Mouse (Mus musculus) lung, postnatal 36 days (tissue): ENCODE data around the gene Fam13a.

ENCODE experiments used
- DNase-seq: peaks from one replicate; pipeline ENCODE4 v3.0.0; 2022; ENCODE audit warnings: mixed read lengths

Fam13a gene

DNA sequence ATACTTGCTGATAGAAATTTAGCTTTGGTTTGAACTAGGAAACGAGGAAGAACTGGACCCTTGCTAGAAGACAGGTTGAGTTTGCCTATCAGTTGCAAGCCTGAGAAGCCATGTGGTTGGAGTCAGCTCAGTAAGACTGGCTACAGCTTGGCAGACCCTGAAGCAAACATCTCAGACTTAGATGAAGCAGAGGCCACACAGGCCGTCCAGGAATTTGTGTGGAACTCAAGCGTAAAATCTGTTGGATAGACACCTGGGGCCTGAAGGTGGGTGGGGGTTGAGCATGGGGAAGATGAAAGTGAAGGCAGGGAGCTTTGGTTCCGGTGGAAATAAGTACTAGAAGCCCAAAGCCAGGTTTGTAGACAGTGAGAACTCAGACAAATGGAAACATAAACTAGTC lies 25.8 kb downstream of the Fam13a start:
- DNase-seq: no peak

DNA sequence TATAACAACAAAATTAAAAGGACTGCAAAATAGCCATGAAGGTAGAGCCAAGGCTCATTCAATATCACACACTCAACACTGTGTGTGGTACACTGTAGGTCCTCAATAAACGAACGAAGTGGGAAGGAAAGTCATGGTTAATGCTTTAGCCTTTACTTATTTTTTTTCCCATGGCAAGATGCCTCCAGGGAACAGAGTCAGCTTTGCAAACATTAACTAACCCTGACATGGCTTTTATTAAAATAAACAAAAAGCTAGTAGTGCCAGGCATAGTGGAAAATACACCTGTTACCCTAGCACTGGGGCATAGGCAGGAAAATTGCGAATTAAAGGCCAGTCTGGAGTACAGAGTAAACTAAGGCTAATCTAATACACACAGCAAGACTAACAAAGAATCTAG lies 35.2 kb downstream of the Fam13a start:
- DNase-seq: no peak

DNA sequence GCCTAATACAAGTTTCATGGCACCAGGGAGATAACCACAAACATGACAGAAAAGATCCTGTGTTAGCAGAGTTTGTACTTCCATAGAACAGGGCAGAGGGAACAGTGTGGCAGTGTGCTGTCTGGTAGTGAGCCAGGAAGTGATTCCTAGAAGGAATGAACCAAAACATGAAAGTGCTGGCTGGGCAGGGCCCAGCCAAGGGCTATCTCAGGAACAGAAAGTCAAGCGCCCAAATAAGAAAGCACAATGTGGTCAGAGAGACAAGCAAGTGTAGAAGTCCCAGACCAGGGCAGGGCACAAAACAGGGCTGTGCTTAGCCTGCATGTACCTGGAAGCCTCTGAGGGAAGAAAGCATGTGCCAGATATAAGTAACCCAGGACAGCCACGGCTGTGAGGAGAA lies 35.6 kb downstream of the Fam13a start:
- DNase-seq: no peak

DNA sequence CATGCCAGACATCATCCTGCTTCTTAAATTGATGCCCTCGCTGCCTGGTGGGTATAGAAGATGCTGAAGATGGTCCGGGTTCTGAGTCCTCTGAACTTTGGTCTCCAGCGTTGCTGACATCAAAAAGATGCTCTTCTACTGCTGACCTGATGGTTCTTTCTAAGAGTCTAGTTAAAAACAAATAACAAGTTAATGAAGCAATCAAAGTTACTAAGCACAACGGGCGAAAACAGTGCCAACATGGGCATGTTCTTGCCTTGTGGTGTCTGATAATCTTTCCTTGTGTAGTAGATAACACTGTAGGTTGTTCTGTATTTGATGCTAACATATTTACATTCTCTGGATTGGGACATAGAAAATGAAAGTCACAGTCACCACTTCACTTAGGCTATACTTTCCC lies 37.2 kb downstream of the Fam13a start:
- no peak for DNase-seq

DNA sequence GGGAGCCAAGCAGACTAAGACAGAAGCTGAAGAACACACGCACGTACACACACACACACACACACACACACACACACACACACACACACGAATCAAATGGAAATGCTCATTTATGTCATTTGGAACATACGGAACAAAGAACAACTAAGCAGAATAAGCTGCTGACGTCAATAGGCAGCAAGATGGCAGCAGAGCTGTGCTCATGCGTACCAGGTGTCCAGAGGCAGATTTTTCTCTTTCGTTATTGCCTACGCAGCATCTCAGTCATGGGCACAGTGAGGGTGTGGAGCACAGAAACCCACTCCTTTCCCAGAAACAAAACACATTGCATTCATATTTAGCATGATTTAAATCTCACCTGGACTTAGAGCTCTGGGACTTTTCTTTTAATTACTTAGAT lies 39.2 kb downstream of the Fam13a start:
- no peak for DNase-seq

DNA sequence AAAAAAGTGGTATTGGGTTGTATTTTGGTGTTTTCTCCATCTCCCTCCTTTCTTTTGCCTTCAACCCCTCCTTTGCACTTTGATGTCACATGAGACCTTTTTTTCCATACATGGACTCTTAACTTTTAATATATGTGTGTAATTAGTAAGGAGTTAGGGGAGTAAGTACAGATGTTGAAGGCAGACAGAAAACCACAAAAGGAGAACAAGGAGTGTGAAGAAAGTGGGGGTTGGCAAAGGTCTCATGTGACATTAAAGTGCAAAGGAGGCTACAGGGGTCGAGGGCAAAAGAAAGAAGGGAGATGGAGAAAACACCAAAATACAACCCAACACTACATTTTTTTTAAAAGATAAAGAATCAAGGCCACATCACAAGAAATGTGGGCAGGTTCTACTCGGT lies 49.1 kb downstream of the Fam13a start:
- no peak for DNase-seq

DNA sequence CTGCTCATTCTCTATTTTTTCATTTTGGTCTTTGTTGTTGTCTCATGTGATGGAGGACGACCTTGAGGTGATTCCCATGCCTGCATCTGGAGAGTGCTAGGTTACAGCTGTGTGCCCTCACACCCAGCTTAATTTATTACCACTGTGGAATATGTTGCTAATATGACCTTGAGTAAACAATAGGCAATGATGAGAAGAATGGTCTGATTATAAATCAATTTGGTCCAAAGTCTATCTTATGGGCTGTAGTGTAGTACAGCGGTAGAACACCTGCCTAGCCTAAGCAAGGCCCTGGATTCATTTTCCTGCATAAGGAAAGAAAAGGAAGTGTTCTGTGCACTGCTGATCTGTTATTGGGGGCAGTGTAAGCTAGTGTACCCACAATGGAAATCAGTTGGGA lies 49.9 kb downstream of the Fam13a start:
- no peak for DNase-seq

DNA sequence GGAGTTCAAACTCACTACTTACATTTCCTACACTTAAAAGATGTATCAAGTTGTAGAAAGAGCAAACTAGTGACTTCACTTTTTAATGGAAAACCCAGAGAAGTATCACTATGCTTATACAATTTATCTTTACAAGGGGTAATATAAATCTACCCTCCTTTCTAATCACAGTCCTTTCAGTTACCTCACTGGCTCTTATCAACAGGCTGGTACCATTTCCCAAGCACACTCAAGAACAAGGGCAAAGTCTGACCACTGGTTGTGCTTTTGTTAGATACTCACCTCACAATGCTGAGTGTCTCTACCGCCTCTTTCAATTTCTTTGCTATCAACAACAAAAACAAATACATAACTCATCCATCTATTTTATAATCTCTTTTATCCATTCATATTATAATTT lies 51.5 kb downstream of the Fam13a start:
- DNase-seq: no peak

DNA sequence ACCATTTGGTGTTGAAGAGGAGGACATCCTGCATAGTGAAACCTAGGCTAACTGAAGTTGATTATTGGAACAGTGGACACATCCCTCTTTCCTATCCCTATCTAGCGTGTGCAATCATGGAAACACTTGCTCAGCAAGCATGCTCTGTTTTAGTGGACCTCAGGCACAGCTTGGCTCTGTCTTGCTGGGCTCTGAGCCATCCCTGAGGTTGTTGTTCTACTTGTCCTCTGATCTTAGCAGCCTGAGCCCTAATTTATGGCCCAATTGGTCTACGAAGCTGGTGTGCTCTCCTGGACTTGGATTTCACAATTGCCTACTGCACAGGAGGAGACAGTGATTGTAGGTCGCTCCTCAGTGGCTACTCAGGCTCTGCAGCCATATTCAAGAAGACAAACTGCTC lies 56.1 kb downstream of the Fam13a start:
- peak; percentile 47 for DNase-seq

DNA sequence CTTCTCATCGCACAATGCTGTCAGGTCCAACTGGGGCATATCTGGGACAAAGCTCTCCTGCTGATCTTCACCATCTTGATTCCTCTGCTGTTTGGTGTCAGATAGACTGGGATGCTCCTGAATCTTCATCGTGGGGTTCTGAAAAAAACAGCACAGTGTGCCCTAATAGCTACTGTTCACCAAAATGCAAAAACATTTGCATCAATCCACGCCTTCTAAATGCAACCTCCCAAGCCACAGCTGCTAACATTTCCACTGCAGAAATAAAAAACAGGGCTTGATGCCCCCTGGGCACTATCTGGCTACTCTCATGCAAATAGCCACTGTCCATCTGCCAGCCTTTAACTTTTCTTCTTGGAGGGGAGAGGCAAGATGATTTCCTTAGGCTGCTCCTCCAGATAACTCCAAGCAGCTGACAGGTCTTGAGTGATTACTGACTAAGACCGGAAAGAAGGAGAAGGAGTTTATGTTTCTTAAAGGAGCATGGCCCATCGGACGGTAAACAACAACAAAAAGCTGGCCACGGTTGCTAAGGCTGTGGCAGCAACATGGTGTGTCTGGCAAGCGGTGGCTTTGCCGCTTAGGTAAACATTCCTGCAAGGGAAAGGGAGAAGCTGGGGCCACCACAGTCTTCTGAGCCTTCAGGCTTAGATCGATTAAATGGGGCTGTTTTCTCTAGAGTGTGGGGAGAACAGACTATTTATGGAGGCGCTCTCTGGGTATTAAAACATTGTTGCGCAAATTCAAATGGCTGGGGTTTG lies 59.1 kb downstream of the Fam13a start:
- no peak for DNase-seq

DNA sequence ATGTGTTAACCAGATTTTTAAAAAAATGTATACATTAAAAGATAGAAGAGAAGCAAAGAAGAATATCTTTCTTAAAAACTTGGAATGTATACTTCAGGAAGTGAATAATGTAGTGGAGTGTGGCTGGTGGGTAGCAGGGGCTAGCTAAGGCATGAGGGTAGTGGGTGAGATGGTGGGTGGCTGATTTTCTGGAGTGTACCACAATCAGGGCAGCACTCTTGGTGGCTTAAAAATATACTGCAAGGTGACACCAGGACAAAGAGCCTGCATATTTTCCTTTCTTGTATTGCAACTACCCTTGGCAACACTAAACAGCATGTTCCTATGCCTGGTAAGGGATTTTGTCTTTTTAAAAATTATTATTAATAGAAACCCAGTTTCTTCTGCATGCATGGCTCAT lies 59.8 kb downstream of the Fam13a start:
- DNase-seq: no peak

DNA sequence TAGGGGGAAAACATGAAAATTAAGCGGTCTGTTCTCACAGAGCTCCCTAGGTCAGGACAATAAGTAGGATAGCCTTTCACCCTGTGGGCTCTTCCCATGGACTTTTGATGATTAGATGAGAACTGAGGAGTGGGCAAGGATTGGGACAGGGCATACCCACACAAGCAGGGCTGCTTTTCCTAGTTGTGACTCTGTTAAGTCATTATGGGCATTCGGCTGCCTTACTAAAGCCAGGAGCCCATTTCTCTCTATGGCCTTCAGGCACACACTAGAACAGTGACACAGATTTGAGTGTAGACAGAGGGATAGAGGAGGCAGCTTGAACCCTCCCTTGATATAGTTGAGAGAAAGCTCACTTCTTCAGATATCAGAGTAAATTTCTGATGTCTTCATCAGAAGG lies 60.3 kb downstream of the Fam13a start:
- DNase-seq: no peak

DNA sequence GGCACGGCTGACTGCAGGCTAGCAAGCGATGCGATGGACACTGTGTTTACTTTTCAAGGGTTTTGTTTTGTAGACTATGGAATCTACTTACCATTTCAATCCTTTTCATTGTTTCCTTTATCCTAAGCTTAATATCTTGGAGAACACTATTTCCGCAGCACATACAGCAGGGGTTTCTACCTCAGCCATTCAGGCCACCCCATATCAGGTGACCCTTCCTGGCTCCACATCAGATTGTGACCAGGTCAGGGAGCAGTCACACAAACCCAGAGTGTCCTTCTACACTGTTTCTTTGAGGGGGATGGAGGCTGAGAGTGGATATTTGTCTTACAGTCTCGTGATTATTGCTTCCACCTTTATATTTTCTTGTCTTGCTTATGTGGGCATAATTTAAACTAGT lies 61.7 kb downstream of the Fam13a start:
- DNase-seq: no peak

DNA sequence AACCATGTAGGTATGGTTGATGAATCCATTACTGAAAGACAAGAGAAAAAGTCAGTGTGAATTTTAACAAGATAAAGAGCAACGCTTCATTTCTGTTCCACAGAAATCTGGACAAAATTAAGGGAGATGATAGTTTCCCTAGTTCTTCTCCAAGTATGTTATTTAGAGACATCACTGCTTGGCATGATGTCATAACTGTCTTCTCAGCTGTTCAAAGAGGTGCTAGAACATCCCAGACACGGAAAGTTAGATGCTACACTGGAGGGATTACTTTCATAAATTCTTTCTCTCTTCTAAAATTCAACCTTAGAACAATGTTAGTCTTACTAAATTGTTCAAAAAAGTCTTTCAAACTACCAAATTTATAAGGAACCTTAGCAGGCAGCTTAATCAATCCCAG lies 63.8 kb downstream of the Fam13a start:
- no peak for DNase-seq

DNA sequence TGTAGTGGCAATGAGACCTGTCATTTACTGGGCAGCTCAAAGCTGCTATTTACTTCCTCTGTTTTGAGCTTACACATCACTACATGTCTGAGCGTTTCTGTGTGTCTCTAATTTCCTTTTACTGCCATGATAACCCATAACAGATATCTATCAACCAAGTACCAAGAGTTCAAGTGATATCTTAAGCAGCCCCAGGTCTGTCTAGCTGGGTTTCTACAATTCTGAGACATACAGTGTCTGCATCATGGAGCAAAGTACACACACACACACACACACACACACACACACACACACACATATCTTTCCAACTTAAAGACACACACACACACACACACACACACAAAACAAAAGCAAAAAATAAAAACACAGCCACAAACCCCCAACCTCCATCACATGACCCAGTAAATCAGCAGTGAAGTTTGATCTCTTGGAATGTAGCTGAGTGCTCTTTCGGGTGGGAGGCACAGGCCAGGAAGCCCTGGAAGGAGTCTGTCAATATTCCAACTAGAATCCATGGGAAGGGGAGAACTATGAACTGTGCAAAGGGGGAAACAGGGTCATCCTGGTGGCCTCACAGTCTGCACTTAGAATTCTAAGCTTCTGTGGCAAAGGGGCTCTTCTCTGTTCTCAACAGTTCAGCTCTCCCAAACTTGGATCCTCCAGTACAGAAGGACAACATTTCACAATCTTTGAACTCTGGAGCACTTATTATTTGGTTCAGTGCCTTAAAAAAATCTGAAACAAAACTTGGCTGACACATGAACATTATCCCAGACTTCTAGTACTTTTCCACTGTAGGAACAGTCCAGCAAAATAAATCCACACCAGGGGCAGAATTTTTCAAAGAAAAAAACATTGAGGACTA lies 73.0 kb downstream of the Fam13a start:
- DNase-seq: peak; percentile 41

DNA sequence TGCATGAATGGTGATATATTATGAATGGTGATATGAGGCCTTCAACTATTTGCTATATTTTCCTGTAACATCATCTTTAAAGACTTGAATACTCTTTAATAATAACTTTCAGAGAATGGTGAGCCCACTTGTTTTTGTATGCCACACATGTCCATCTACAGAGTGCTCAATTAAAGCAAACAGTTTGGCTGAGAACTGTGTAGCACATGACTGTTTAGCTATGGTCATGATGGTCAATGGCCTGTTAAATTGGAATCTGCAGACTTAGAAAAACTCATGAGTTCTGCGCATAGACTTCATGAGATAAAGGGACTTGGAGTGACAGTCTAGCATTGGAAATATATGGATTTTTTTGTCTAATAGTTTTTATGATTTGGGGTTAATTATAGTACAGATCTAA lies 73.9 kb downstream of the Fam13a start:
- DNase-seq: no peak

DNA sequence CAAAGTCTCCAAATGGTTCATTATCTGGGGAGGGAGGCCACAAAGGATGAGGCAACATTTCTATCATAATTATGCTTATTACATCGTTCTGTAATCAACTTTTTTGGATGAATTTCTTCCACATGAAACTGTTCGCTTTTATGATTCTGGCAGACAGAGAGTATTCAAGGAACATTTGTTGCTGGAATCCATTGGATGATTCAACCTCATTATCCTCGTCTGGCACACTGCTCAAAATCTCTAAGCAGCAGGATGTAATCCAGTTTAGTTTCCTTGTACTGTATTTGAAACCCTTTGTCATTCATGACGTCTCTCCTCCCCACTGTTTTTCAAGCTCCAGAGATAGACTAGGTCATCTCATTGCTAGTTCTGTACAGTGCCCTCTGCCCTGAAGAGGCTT lies 77.5 kb downstream of the Fam13a start:
- peak; percentile 15 for DNase-seq

DNA sequence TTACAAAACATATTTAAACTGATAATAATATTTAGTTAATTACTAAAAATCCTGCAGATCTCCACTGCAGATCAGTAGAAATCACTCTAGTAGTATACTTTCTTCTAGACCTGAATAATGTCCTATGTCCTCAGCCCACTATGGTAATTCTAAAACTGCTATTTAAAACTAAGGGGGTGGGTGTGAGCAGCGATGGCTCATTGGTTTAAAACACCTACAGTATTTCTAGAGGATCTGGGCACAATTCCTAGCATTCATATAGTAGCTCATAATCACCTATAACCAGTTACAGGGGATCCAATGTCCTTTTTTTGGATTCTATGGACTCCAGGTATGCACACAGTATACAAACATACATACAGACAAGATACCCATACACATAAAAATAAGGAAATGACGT lies 78.1 kb downstream of the Fam13a start:
- DNase-seq: no peak

DNA sequence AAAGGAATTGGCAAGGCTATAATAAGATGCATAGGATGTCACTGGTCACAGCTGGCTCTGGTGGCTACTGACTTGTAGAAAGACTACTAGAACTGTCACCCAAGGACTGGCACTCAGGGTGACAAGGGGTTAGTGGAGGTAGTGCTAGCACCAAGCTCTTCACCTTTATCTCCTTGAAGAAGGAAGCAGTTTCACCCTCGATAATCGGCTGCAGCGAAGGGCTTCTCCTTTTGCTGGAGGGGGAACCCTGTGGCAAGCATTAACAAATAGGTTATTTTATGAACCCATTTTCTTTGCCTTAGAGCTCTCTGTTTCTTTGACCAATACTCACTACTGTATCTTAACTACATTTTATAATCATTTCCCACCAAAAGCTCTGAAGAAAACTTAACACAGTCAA lies 80.4 kb downstream of the Fam13a start:
- no peak for DNase-seq

DNA sequence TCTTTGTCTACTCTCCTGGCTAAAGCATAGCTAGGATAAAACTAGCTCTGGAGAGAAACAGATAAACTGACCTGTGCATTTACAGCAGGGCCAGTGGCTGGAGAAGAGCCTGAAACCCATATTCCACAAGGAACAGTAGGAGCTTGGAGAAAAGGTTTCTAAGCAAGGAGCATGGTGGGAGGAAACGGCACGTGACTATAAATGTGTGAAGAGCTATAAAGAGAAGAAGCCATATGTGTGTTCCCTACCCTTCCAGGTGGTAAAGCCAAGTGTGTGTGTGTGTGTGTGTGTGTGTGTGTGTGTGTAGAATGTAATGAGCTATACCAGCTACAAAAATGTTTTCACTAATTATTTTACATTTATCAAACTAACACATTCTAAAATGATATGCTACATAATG lies 82.1 kb downstream of the Fam13a start:
- DNase-seq: no peak

DNA sequence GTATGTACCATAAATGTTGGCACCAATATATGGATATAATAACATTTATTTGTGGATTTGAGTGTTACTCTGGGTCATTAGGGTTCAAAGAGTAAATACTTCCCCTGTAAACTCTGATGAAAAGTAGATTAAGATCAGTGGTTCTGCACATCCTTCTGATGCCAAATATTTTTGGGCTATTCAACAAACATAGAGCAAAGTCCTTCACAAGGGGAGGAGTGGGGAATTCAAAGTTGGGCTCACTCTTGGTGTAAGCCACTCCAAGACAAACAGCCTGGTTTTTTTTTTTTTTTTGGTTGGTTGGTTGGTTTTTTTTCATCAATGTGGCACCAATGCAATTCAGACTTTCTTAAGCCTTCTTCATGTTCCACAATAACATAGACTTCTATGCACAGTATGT lies 86.6 kb downstream of the Fam13a start:
- DNase-seq: no peak

DNA sequence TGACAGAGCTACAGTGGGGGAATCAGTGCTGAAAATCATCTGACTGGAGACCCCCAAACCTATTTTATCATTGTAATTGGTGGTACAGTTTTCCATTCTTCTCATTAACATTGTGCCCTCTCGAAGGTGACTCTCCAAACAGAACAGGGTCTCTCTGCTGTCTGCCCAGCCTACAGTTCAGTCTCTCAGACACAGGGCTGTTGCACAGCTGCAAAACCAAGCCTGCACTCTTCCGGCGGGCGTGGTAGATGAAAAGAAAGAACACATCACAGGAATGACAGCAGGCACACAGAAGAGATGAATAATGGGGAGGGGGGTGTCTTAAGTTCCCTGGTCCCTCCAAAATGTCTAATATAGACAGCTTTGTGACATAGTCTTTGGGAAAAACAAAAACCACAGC lies 90.2 kb downstream of the Fam13a start:
- no peak for DNase-seq

DNA sequence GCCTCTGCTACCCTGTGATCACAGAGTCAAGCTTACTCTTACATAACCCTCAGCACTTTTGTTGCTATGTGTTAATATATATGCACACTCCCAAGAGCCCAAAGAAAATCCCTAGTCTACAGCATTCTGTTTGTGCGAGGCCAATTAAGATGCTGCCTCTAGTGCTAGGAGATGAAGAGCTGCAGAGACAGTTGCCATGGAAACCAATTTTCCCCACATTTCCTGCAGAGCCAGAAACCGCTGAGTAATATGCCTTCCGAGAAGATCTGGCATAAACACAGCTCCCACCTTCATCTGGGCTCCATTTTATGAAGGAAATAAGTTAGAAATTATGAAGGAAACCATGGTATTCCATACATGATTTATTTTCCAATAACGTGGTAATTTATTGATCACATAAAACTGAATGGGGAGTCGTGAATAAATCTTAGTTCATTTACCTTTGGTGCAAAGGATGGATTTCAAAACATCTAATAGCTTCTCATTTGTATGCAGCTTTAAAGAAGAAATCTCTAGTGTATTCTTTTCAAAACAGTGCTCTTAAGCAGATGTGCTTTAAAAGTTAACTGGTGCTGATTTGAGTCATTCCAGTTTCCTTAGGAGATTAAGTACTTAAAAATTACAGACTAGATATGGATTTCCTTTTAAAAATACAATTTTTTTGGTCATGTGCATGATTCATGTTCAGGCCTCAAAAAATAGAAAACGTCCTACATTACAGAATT lies 91.0 kb downstream of the Fam13a start:
- no peak for DNase-seq
